Mouse (Mus musculus) embryo, embryonic 9.5 days (tissue): ENCODE measurements at regions not wholly inside any gene's neighbourhood (a gene's known extent, or its start where the extent isn't known, plus 50 kb on each side); places are given as distances from the start of the nearest gene placed in this dataset.

Experiments used
- DNase-seq: peaks from one replicate; pipeline ENCODE4 v3.0.0-alpha.2; 2017; ENCODE audit errors: extremely low spot score

- peak; percentile 13 for DNase-seq
Observed at GRCm38 (mm10) chr16:53011847-53012246, 558.0 kb upstream of the Alcam start.

GRCm38 (mm10) chr16:52988852-52989397 is 535.1 kb upstream of the Alcam start:
- no peak for DNase-seq

- no peak for DNase-seq
Observed at GRCm38 (mm10) chr16:52984336-52984735, 530.5 kb upstream of the Alcam start.

GRCm38 (mm10) chr16:52980995-52981394 is 527.1 kb upstream of the Alcam start:
- DNase-seq, result no peak

- no peak for DNase-seq
Observed at GRCm38 (mm10) chr16:52972811-52973210, 518.9 kb upstream of the Alcam start.

GRCm38 (mm10) chr16:52947679-52948078 is 493.8 kb upstream of the Alcam start:
- no peak for DNase-seq

- no peak for DNase-seq
Observed at GRCm38 (mm10) chr16:52934749-52935148, 480.9 kb upstream of the Alcam start.

- DNase-seq, result no peak
Observed at GRCm38 (mm10) chr16:52931978-52932377, 478.1 kb upstream of the Alcam start.

GRCm38 (mm10) chr16:52892467-52893255 is 438.8 kb upstream of the Alcam start:
- DNase-seq, result peak; percentile 8

GRCm38 (mm10) chr16:52879463-52880114 is 425.7 kb upstream of the Alcam start:
- DNase-seq, result no peak

- no peak for DNase-seq
Observed at GRCm38 (mm10) chr16:52867833-52868232, 414.0 kb upstream of the Alcam start.

- DNase-seq, result no peak
Observed at GRCm38 (mm10) chr16:52863554-52863953, 409.7 kb upstream of the Alcam start.

GRCm38 (mm10) chr16:52861263-52861662 is 407.4 kb upstream of the Alcam start:
- no peak for DNase-seq

- DNase-seq, result no peak
Observed at GRCm38 (mm10) chr16:52858441-52859209, 404.8 kb upstream of the Alcam start.

GRCm38 (mm10) chr16:52851129-52851528 is 397.3 kb upstream of the Alcam start:
- DNase-seq, result no peak

GRCm38 (mm10) chr16:52818976-52819375 is 365.1 kb upstream of the Alcam start:
- DNase-seq, result peak; percentile 6

- no peak for DNase-seq
Observed at GRCm38 (mm10) chr16:52811219-52811618, 357.3 kb upstream of the Alcam start.

GRCm38 (mm10) chr16:52804365-52804764 is 350.5 kb upstream of the Alcam start:
- no peak for DNase-seq

- DNase-seq, result no peak
Observed at GRCm38 (mm10) chr16:52799715-52800392, 346.0 kb upstream of the Alcam start.

GRCm38 (mm10) chr16:52795184-52795583 is 341.3 kb upstream of the Alcam start:
- no peak for DNase-seq

- DNase-seq, result no peak
Observed at GRCm38 (mm10) chr16:52789946-52790345, 336.1 kb upstream of the Alcam start.

GRCm38 (mm10) chr16:52747744-52748143 is 293.9 kb upstream of the Alcam start:
- DNase-seq, result no peak
